Mouse (Mus musculus) midbrain, embryonic 16.5 days (tissue): Measurements from ENCODE around the gene Sult2b1. TPM values are rescaled to one million over a fixed set of nuclear protein-coding genes. Genes with fewer than 3 reads are reported as not detected.

ENCODE experiments used
- ATAC-seq: fragments of 200-750 bp; cut with Nextera tagmentation; 2 replicates; pipeline ENCODE4 v1.8.0; 2017; ENCODE audit warnings: moderate TSS enrichment
- H3K27ac ChIP-seq: fragments of 300-500 bp; sonication (generic); 2 replicates; pipeline ENCODE4 v1.5.1; 2014; ENCODE audit warnings: mild to moderate bottlenecking, low read length, mixed read lengths
- H3K27me3 ChIP-seq: fragments of 300-500 bp; sonication (generic); 2 replicates; pipeline ENCODE4 v1.6.1; 2014; ENCODE audit warnings: low read depth, low read length, mixed read lengths; ENCODE audit not compliant: control insufficient read depth, insufficient read depth
- H3K36me3 ChIP-seq: fragments of 300-500 bp; sonication (generic); 2 replicates; pipeline ENCODE4 v1.6.1; 2014; ENCODE audit warnings: mild to moderate bottlenecking, low read length, moderate library complexity, mixed read lengths; ENCODE audit not compliant: control insufficient read depth, insufficient read depth
- H3K4me1 ChIP-seq: fragments of 300-500 bp; sonication (generic); 2 replicates; pipeline ENCODE4 v1.6.1; 2014; ENCODE audit warnings: mild to moderate bottlenecking, low read length, mixed read lengths; ENCODE audit not compliant: control insufficient read depth, insufficient read depth
- H3K4me2 ChIP-seq: fragments of 300-500 bp; sonication (generic); 2 replicates; pipeline ENCODE4 v1.6.1; 2014; ENCODE audit warnings: mild to moderate bottlenecking, low read length, mixed read lengths
- H3K4me3 ChIP-seq: fragments of 300-500 bp; sonication (generic); 2 replicates; pipeline ENCODE4 v1.5.1; 2014; ENCODE audit warnings: low read depth, mild to moderate bottlenecking, low read length, moderate library complexity, mixed read lengths
- H3K9ac ChIP-seq: fragments of 300-500 bp; sonication (generic); 2 replicates; pipeline ENCODE4 v1.6.1; 2014; ENCODE audit warnings: low read depth, low read length, mixed read lengths
- H3K9me3 ChIP-seq: fragments of 300-500 bp; sonication (generic); replicated peaks from 2 replicates; pipeline ENCODE4 v1.6.1; 2014; ENCODE audit warnings: mild to moderate bottlenecking, low read length, mixed read lengths; ENCODE audit not compliant: control insufficient read depth, poor library complexity, severe bottlenecking
- WGBS: fragments of 180-500 bp; shearing (Covaris S2); extraction: QIAGEN DNeasy Blood & Tissue Kit; methylation state at CpG from one replicate; pipeline ENCODE4 v1.1.7; 2014; 5-methylcytosine and 5-hydroxymethylcytosine counted together
- polyA plus RNA-seq: library from polyadenylated mRNA; unstranded; fragments of >200 nt; fragmentation: Nextera tagmentation; extraction: Ambion mirVana; gene quantifications from 2 replicates; pipeline ENCODE4 v1.2.1, GENCODE M21; 2015

The Sult2b1 gene
- polyA plus RNA-seq, 1 experiment from 2014 or later = 6.4 TPM

DNA sequence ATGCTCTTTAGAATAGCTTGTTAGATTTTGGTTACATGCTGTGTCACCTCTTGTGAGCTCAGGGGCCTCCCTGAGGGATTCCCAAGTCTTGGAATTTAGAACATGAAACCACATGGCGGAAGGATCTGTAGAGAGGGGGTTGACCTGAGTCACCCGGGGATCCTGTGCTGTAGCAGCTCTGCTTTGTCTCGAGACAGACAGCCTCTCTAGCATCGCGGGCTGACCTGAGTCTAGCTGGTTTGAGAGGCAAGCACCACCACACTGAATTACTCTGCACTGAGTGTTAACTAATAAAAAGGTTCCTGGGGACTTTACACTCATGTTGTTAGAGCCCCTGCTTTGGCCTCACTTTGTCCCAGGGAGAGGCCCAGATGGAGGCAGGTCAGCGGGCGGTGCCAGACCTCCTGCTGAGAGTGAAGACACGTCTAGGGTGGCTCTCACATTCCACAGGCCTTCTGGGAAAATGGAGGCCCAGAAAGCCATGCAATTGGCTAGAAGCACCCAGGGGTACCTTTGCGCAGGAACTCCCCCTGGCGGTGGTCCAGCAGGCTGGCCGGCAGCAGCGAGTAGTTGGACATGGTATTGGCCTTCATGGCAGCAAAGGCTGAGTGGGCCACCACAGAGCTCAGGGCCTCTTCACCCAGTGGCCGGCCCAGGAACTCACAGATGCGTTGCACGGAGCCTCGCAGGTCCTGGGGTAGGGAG lies 53.6 kb downstream of the Sult2b1 start:
- no peak overlapping the region for H3K9ac ChIP-seq

DNA sequence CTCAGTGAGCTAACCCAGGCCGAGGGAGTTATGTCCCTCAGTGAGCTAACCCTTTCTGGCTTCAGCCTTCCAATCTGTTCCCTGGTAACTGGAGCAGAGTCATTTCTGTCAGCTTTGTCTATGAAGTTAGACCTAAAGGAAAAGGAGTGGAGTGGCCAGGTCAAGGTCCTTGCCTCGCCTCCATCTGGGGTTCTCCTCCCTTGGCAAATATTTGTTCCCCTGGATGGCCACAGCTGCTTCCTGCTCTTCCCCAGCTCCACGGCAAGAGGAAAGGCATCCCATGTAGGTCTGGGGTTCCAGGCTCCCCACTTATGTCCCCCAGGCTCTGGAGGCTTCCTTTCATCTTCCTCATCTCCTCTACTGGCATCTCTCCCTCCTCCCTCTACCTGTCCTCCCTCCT lies 56.8 kb downstream of the Sult2b1 start:
- Histone ChIP-seq H3K9me3 (no peaks in the 10 kb centered on the region), H3K4me2 (no peak overlapping the region), H3K36me3 (peaks cover 9% of the 10 kb centered on the region; the same call in 1 of the 2 replicates), H3K9ac (no peak overlapping the region), H3K27ac (no peak overlapping the region), H3K4me3 (no peak overlapping the region), H3K4me1 (no peaks in the 10 kb centered on the region), H3K27me3 (no peaks in the 10 kb centered on the region)
- ATAC-seq = no peak
- WGBS = 95% methylated on average over 3 of the region's 3 CpGs

More for the DNA sequence above, 53.6 kb downstream of the Sult2b1 start:
- Histone ChIP-seq H3K27me3 (no peaks in the 10 kb centered on the region), H3K4me3 (no peak overlapping the region), H3K4me2 (no peak overlapping the region), H3K27ac (no peak overlapping the region), H3K9me3 (no peaks in the 10 kb centered on the region), H3K36me3 (no peaks in the 10 kb centered on the region), H3K4me1 (no peaks in the 10 kb centered on the region)
- WGBS = 19% methylated on average over 16 of the region's 16 CpGs
- ATAC-seq = no peak

DNA sequence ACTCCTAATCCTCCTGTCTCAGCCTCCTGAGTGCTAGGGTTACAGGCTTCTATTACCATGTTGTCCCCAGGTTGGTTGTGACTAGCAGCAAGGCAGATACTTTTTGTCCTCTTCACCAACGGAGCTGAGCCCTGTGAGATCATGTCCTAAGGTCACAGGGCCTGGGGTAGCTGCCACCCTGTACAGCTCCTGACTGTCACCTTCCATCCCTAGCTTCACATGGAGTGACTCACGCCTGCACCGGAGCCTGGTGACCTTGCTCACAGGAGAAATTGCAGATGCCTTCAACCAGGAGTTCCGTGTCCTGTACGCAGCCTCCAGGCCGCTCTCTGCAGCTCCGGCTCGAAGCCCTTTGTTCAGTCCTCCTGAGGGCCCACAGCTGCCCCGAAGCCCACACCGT lies 58.0 kb downstream of the Sult2b1 start:
- no peak overlapping the region for H3K4me3 ChIP-seq
- no peak overlapping the region for H3K9ac ChIP-seq
- H3K4me2 ChIP-seq = no peak overlapping the region
- no peak for ATAC-seq
- WGBS = 95% methylated on average over 10 of the region's 10 CpGs
- H3K4me1 ChIP-seq = no peaks in the 10 kb centered on the region
- H3K27ac ChIP-seq = no peak overlapping the region
- peaks cover 12% of the 10 kb centered on the region; the same call in 1 of the 2 replicates for H3K36me3 ChIP-seq
- H3K9me3 ChIP-seq = no peaks in the 10 kb centered on the region
- no peaks in the 10 kb centered on the region for H3K27me3 ChIP-seq

GRCm38 (mm10) chr7:45725713-45726112 lies 58.8 kb downstream of the Sult2b1 start, which contains the start of gene Spaca4:
TSS of gene Spaca4 (minus strand) at chr7:45725813.
- H3K36me3 ChIP-seq = peaks cover 16% of the 10 kb centered on the region
- 91% methylated on average over 11 of the region's 11 CpGs for WGBS

GRCm38 (mm10) chr7:45725151-45725550 lies 59.3 kb downstream of the Sult2b1 start:
- H3K4me3 ChIP-seq = no peak overlapping the region
- H3K27me3 ChIP-seq = no peaks in the 10 kb centered on the region
- no peak overlapping the region for H3K9ac ChIP-seq
- WGBS = 96% methylated on average over 9 of the region's 9 CpGs
- no peaks in the 10 kb centered on the region for H3K9me3 ChIP-seq
- H3K27ac ChIP-seq = no peak overlapping the region
- ATAC-seq = no peak
- H3K4me2 ChIP-seq = no peak overlapping the region
- H3K36me3 ChIP-seq = peaks cover 18% of the 10 kb centered on the region
- no peaks in the 10 kb centered on the region for H3K4me1 ChIP-seq

More at GRCm38 (mm10) chr7:45725713-45726112, 58.8 kb downstream of the Sult2b1 start, which contains the start of gene Spaca4:
- no peak for ATAC-seq
- no peak within 1 kb of the TSS for H3K27ac ChIP-seq
- H3K9ac ChIP-seq = no peak within 1 kb of the TSS
- no peak within 1 kb of the TSS for H3K4me2 ChIP-seq
- no peaks in the 10 kb centered on the region for H3K9me3 ChIP-seq
- H3K4me1 ChIP-seq = no peaks in the 10 kb centered on the region
- H3K4me3 ChIP-seq = no peak within 1 kb of the TSS
- no peaks in the 10 kb centered on the region for H3K27me3 ChIP-seq

- no peak for ATAC-seq
- Histone ChIP-seq H3K27me3 (no peaks in the 10 kb centered on the region), H3K9ac (no peak overlapping the region), H3K4me3 (no peak overlapping the region), H3K9me3 (no peaks in the 10 kb centered on the region), H3K4me1 (peaks cover 10% of the 10 kb centered on the region), H3K27ac (no peak overlapping the region), H3K4me2 (no peak overlapping the region), H3K36me3 (peaks cover 26% of the 10 kb centered on the region)
- 95% methylated on average over 14 of the region's 14 CpGs for WGBS
These were observed 60.7 kb downstream of the Sult2b1 start for GRCm38 (mm10) chr7:45723781-45724180.

GRCm38 (mm10) chr7:45723301-45723700 lies 61.2 kb downstream of the Sult2b1 start:
- Histone ChIP-seq H3K4me2 (no peak overlapping the region), H3K27me3 (no peaks in the 10 kb centered on the region), H3K36me3 (peaks cover 26% of the 10 kb centered on the region), H3K4me3 (no peak overlapping the region), H3K9ac (no peak overlapping the region), H3K4me1 (peaks cover 14% of the 10 kb centered on the region), H3K9me3 (no peaks in the 10 kb centered on the region), H3K27ac (no peak overlapping the region)
- no peak for ATAC-seq
- WGBS = 97% methylated on average over 4 of the region's 4 CpGs

GRCm38 (mm10) chr7:45722348-45722713 lies 62.1 kb downstream of the Sult2b1 start:
- H3K27me3 ChIP-seq = no peaks in the 10 kb centered on the region
- H3K4me2 ChIP-seq = no peak overlapping the region
- H3K4me3 ChIP-seq = no peak overlapping the region
- WGBS = 83% methylated on average over 13 of the region's 13 CpGs
- H3K9ac ChIP-seq = 0 out of 2 replicates have a peak overlapping the region, but pooled peaks have one; percentile 20
- peaks cover 26% of the 10 kb centered on the region for H3K36me3 ChIP-seq
- H3K27ac ChIP-seq = no peak overlapping the region
- H3K4me1 ChIP-seq = peaks cover 14% of the 10 kb centered on the region
- no peaks in the 10 kb centered on the region for H3K9me3 ChIP-seq
- ATAC-seq = no peak

DNA sequence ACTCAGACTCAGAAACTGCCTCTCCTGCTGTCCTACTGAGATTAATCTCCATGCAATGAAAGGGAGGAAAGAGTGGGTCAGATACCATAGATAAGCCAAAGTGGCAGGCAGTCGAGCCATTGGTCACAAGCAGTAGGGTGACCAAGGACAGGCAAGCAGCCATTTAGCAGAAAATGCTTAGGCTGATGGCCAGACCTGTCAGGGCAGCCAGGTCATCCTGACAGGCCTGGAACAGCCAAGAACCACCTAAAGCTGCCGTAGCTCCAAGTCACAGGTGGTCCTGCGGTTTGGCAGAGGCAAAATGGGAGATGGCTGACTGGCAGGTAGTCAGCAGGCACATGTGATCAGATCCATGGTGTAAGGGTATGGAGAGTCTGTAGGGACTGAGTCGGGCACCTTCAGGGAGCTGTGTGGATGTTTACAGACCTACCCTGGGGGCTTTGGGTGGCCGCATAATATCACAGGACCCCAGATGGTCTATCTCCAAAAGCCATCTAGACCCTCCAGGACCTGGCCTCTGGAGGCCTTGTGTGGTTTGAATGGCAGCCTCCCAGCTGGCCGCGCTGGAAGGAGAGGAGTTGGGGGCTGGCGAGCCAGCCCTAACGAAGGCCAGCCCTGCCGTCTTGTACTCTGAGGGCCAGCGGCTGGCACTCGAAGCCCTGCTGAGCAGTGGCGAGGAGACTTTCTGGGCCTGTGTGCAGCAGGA lies 62.7 kb downstream of the Sult2b1 start:
- H3K4me3 ChIP-seq = no peak overlapping the region
- 58% methylated on average over 13 of the region's 13 CpGs for WGBS
- ATAC-seq = no peak
- peaks cover 19% of the 10 kb centered on the region for H3K4me1 ChIP-seq
- H3K36me3 ChIP-seq = peaks cover 26% of the 10 kb centered on the region
- H3K27me3 ChIP-seq = no peaks in the 10 kb centered on the region
- no peak overlapping the region for H3K4me2 ChIP-seq
- no peak overlapping the region for H3K9ac ChIP-seq
- no peak overlapping the region for H3K27ac ChIP-seq
- no peaks in the 10 kb centered on the region for H3K9me3 ChIP-seq
